Mouse (Mus musculus) T-cell, adult 2 months (primary cell): ENCODE results near the gene Apip.

Source experiments
- DNase-seq: peaks from one replicate; pipeline ENCODE4 v3.0.0; 2022; ENCODE audit warnings: low spot score

The Apip gene

GRCm38 (mm10) chr2:103073219-103073982, at the start of gene Apip, which contains the start of gene Pdhx:
Apip (plus strand) TSS chr2:103073675.
Pdhx (minus strand) TSS chr2:103073513.
- DNase-seq, result peak; percentile 99

GRCm38 (mm10) chr2:103037831-103038230, 35.6 kb upstream of the Apip start:
- no peak for DNase-seq

GRCm38 (mm10) chr2:103040896-103041295, 32.6 kb upstream of the Apip start:
- DNase-seq, result no peak

GRCm38 (mm10) chr2:103045286-103045685, 28.2 kb upstream of the Apip start:
- no peak for DNase-seq

GRCm38 (mm10) chr2:103051937-103052893, 21.3 kb upstream of the Apip start:
- no peak for DNase-seq

- DNase-seq, result no peak
These were observed 17.7 kb upstream of the Apip start for GRCm38 (mm10) chr2:103055820-103056219.

- no peak for DNase-seq
These were observed 15.2 kb upstream of the Apip start for GRCm38 (mm10) chr2:103058266-103058665.

GRCm38 (mm10) chr2:103062865-103063264, 10.6 kb upstream of the Apip start:
- peak; percentile 14 for DNase-seq

- no peak for DNase-seq
These were observed 6.6 kb upstream of the Apip start for GRCm38 (mm10) chr2:103066683-103067551.

GRCm38 (mm10) chr2:103067552-103068207, 5.8 kb upstream of the Apip start:
- DNase-seq, result no peak

- no peak for DNase-seq
These were observed 4.9 kb upstream of the Apip start for GRCm38 (mm10) chr2:103068602-103069001.

GRCm38 (mm10) chr2:103069752-103070405, 3.6 kb upstream of the Apip start:
- no peak for DNase-seq

GRCm38 (mm10) chr2:103070586-103070985, 2.9 kb upstream of the Apip start:
- DNase-seq, result no peak

- no peak for DNase-seq
These were observed 7.6 kb downstream of the Apip start for GRCm38 (mm10) chr2:103081117-103081516.

- DNase-seq, result no peak
These were observed 8.2 kb downstream of the Apip start for GRCm38 (mm10) chr2:103081706-103082105.

GRCm38 (mm10) chr2:103082853-103083252, 9.4 kb downstream of the Apip start:
- no peak for DNase-seq

GRCm38 (mm10) chr2:103084451-103084850, 11.0 kb downstream of the Apip start:
- no peak for DNase-seq

- DNase-seq, result no peak
These were observed 12.2 kb downstream of the Apip start for GRCm38 (mm10) chr2:103085633-103086032.

- DNase-seq, result no peak
These were observed 13.0 kb downstream of the Apip start for GRCm38 (mm10) chr2:103086432-103086831.

GRCm38 (mm10) chr2:103088099-103088498, 14.6 kb downstream of the Apip start:
- no peak for DNase-seq

GRCm38 (mm10) chr2:103089521-103089920, 16.0 kb downstream of the Apip start:
- DNase-seq, result no peak
